In genomic region chrX:16450496-16451078, GRCm38 (mm10) we compare ENCODE assay signal across 8 mouse cellular contexts.
A peak's percentile ranks its signal among the peaks of the same experiment; 100 is the strongest.
DNase-seq lines count a peak whose midpoint lies in the region; ATAC-seq lines count a peak whose summit lies in the region.

No protein-coding gene starts in this region.

- no peaks in the 10 kb centered on the region for H3K27me3 ChIP-seq in forebrain, embryonic 13.5 days
- H3K27me3 ChIP-seq in neural tube, embryonic 13.5 days: no peaks in the 10 kb centered on the region

- no peaks in the 10 kb centered on the region for H3K4me1 ChIP-seq in forebrain, embryonic 13.5 days
- H3K4me1 ChIP-seq in neural tube, embryonic 13.5 days (replicated peaks): no peaks in the 10 kb centered on the region

- intact Hi-C loops in left cerebral cortex, postnatal 36 days (cut with DNase I): loop anchor here (5.0 to 10.0 kb wide), 3 partner anchors 247 to 767 kb away; no protein-coding TSS in a partner anchor

- no peaks in the 10 kb centered on the region for H3K36me3 ChIP-seq in forebrain, embryonic 13.5 days (ENCODE audit: poor library complexity, severe bottlenecking)
- no peaks in the 10 kb centered on the region for H3K36me3 ChIP-seq in neural tube, embryonic 13.5 days

- no peak overlapping the region for H3K27ac ChIP-seq in forebrain, embryonic 13.5 days
- H3K27ac ChIP-seq in neural tube, embryonic 13.5 days (replicated peaks): no peak overlapping the region

- H3K4me3 ChIP-seq in forebrain, embryonic 13.5 days: no peak overlapping the region
- no peak overlapping the region for H3K4me3 ChIP-seq in neural tube, embryonic 13.5 days

- peak; percentile 80 for ATAC-seq in forebrain, embryonic 13.5 days
- 0 out of 2 replicates have a peak, but pooled peaks have one; percentile 43 for ATAC-seq in neural tube, embryonic 13.5 days (ENCODE audit: low read depth)

- no peak overlapping the region for H3K4me2 ChIP-seq in forebrain, embryonic 13.5 days
- H3K4me2 ChIP-seq in neural tube, embryonic 13.5 days: no peak overlapping the region

- peak; percentile 1 for DNase-seq in heart, adult 8-10 months (ENCODE audit: low spot score)
- no peak for DNase-seq in heart, adult 11 months
- DNase-seq in adrenal gland, postnatal 36 days: peak; percentile 44 to 69
- DNase-seq in kidney, adult 11 months: peak; percentile 14
- DNase-seq in left cerebral cortex, postnatal 36 days (ENCODE audit: low spot score in 2 of 2): peak; percentile 10 to 15
- no peak for DNase-seq in spleen, postnatal 14 days (ENCODE audit: low spot score in 2 of 2)

- no peaks in the 10 kb centered on the region for H3K9me3 ChIP-seq in forebrain, embryonic 13.5 days (replicated peaks)
- no peaks in the 10 kb centered on the region for H3K9me3 ChIP-seq in neural tube, embryonic 13.5 days

- 7% methylated on average over 2 of the region's 2 CpGs for WGBS in forebrain, embryonic 13.5 days
- WGBS in neural tube, embryonic 13.5 days: 7% methylated on average over 2 of the region's 2 CpGs

- no peak overlapping the region for H3K9ac ChIP-seq in forebrain, embryonic 13.5 days
- H3K9ac ChIP-seq in neural tube, embryonic 13.5 days: no peak overlapping the region

Comparison
In these comparisons a context has a peak if more than half of its experiments do, and no peak if none do; other contexts are left out.
1. DNase-seq: peak in heart, adult 8-10 months (single experiment), adrenal gland, postnatal 36 days (2 of 2), kidney, adult 11 months (single experiment) and left cerebral cortex, postnatal 36 days (2 of 2); none in heart, adult 11 months (single experiment) and spleen, postnatal 14 days (0 of 2).